Mouse (Mus musculus) kidney, adult 2 months (tissue): Measurements from ENCODE around the gene Zfp524.

Source experiments
- CTCF ChIP-seq: fragments of 200-500 bp; conservative IDR thresholded peaks from 2 replicates; pipeline ENCODE4 v1.5.1; 2011; ENCODE audit warnings: low read depth, mild to moderate bottlenecking, control low read depth, low read length, moderate library complexity, mixed read lengths; ENCODE audit not compliant: insufficient read depth, insufficient read length
- POLR2A ChIP-seq: fragments of 200-500 bp; IDR thresholded peaks from one replicate; pipeline ENCODE4 v1.6.1; 2011; ENCODE audit warnings: low read depth, low read length, control low read depth

DNA sequence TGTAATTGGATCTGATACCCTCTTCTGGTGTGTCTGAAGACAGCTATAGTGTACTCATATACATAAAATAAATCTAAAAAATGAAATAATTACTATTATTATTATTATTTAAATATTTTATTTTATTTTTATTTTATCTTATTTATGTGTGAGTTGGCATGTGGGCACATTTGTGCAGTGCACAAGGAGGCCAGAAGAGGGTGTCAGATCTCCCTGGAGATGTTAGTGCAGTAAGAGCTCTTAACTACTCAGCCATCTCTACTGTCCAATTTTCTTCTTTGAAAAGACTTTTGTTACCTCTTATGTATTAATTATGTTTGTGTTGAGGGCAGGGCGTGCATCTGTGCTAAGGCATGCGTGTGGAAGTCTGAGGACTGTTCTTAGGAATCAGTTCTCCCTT is 14.3 kb upstream of the Zfp524 start:
- no peak for TF ChIP-seq POLR2A
- TF ChIP-seq CTCF = peak; percentile 52
